Mouse (Mus musculus): Measurements from ENCODE around the gene Slc4a10.

The Slc4a10 gene

DNA sequence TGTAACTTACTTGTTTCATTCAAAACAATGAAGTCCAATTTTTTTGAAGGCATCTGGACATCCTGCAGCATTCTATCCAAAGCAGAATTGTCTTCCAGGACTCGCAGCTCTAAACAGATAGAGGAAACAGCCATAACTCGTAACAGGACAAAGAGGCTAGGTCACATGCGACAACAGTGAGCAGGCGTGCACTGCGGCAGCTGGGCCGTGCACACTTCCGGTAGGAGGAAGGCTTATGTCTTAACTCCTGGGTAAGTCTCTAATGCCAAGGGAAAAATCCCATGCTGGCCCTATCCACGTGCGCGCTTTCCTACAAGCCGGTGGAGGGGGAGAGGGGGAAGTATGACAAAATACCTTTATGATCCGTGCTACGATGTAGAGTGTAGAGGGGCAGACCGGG lies 310.3 kb downstream of the Slc4a10 start:
- DNase-seq = no peak

DNA sequence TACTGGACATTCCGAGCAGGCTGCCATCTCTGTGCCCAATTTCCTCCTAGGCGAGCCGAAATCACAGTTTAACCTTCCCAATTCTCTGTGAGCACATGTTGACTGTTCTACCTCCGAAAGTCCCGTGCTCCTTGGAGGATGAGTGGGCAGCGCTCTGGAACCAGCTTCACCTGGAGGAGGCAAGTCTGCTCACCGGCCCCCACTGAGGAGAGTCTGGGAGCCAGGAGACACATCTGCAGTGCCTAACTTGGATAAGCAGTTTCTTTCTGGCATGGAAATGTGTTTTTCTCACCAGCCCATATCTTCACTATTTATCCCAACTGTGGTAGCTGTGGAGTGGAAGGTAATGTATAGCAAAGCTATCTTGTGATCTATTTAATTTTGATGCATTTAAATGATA lies 311.0 kb downstream of the Slc4a10 start:
- DNase-seq = peak; percentile 45

DNA sequence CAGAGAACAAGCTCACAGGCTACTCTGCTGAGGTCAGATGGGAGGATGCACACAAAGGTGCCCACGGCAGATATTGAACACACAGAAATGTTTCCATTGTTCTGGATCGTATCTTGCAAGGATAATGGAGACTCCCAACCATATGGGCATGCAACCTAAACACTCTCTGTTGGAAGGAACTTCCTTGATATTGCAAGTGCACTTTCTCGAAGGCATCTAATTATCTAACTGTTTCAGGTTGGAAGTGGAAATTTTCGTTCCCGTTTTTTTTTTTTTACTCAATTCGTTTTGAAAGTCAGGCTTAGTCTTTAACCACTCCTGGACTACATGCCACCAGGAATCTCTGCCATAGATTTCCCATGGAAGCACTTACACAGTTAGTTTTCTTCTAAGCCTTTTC lies 314.6 kb downstream of the Slc4a10 start:
- no peak for DNase-seq

DNA sequence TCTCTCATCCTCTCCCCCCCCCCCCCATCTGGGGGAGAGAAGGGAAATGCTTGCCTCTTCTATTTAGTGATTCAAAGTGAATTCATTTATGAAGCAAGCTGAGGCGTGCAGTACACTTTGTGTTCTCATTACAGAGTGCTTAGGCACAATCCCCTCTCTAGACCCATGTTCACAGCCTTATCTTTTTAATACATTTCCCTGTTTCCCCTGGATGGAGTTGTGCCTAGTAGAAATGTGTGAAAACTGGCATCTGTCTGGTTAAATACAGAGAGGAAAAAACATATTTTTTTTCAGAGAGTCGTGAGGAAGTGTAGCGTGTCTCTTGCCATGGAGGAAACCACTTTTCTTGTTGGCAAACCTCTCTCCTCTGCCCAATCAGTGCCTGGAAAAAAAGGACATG lies 315.3 kb downstream of the Slc4a10 start:
- DNase-seq = no peak

DNA sequence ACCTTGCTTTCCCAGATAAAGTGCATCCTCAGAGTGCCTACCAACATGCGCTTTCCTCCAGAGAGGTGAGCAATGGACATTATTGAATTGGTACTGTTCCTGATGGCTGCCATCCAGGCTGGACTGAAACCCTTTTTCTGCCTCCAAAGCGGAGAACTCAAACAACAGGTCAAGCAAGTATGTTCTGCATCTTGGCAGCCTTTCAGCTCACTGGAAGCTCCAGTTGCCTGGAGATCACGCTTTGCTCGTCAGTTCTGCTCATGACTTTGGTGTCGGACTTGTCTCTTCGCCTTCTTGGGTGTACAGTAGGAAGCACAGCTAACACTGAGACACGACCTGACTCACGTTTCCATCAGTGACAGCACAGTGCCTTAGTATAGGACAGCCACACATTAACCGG lies 315.9 kb downstream of the Slc4a10 start:
- DNase-seq = no peak

- no peak for DNase-seq
Measured at GRCm38 (mm10) chr2:62363606-62364005, 317.3 kb downstream of the Slc4a10 start.

DNA sequence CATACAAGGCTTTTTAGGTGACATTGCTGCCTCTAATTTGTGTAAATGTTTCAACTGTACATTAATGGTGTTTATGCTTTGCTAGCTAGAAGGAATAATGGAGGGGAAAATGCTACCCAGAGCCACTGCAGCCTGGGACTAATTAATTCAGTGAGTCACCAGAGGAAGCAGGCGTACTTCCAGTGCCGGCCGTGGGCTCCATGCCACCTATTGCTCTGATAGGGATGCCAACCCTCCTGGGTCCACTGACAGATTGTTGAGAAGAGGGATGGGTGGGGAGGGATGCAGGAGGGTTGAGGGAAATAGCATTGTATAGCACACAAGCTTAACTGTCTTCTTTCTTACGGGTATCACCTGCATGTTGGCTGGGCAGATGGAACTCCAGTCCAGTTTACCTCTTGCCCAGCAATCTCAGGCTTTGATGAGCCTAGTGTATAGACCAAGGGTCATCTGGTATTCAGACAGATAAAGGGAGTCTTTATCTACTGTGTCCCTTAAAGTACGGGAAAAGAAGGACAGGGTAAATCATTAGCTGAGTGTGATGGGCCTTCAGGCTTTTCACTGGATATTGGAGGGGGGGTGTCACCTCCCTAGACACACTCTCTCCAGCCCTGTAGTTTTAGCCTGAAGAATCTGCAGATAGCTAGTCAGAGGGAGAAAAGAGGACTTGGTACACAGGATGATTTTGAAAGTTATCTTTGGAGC lies 322.2 kb downstream of the Slc4a10 start:
- no peak for DNase-seq

GRCm38 (mm10) chr2:62370048-62370447 lies 323.8 kb downstream of the Slc4a10 start:
- no peak for DNase-seq

GRCm38 (mm10) chr2:62373692-62374091 lies 327.4 kb downstream of the Slc4a10 start:
- no peak for DNase-seq

All from right cerebral cortex, adult 18-20 months (tissue).